Mouse (Mus musculus): ENCODE data around the gene Gp1ba. TPM values are rescaled to one million over a fixed set of nuclear protein-coding genes. Genes with fewer than 3 reads are reported as not detected.
A peak's percentile ranks its signal among the peaks of the same experiment; 100 is the strongest.

Gene Gp1ba
- total and polyA plus RNA-seq, 2 experiments from 2014 or later: 0.16 TPM; not detected in 1

GRCm38 (mm10) chr11:70644564-70645103 is 5.7 kb downstream of the Gp1ba start:
- H3K9me3 ChIP-seq (ENCODE audit: low read length): no peaks in the 10 kb centered on the region
- no peaks in the 10 kb centered on the region for H3K27me3 ChIP-seq (ENCODE audit: insufficient read depth, low read length)
- H3K4me1 ChIP-seq (ENCODE audit: insufficient read depth, low read length): peaks cover 10% of the 10 kb centered on the region; the same call in 1 of the 2 replicates
- no peak overlapping the region for H3K9ac ChIP-seq (replicated peaks; ENCODE audit: low read length, poor library complexity, severe bottlenecking)
- H3K27ac ChIP-seq (ENCODE audit: low read depth, low read length): no peak overlapping the region
- 96% methylated on average over 8 of the region's 8 CpGs for WGBS
- no peak overlapping the region for H3K4me3 ChIP-seq (ENCODE audit: low read depth, low read length)
- peaks cover 22% of the 10 kb centered on the region for H3K36me3 ChIP-seq (ENCODE audit: insufficient read depth, low read length)
- no peak for TF ChIP-seq CTCF (IDR thresholded peaks at IDR 0.05)
- DNase-seq (ENCODE audit: low spot score) (no peak), ATAC-seq (ENCODE audit: low FRiP score) (no peak)
- H3K4me2 ChIP-seq (ENCODE audit: low read depth, low read length, poor library complexity, severe bottlenecking): no peak overlapping the region

GRCm38 (mm10) chr11:70645461-70646258 is 6.7 kb downstream of the Gp1ba start:
- H3K27me3 ChIP-seq (ENCODE audit: insufficient read depth, low read length): no peaks in the 10 kb centered on the region
- H3K27ac ChIP-seq (ENCODE audit: low read depth, low read length): peak overlapping the region; percentile 93
- peak overlapping the region; percentile 87; the same call in 1 of the 2 replicates for H3K9ac ChIP-seq (replicated peaks; ENCODE audit: low read length, poor library complexity, severe bottlenecking)
- ATAC-seq (ENCODE audit: low FRiP score): no peak
- H3K36me3 ChIP-seq (ENCODE audit: insufficient read depth, low read length): peaks cover 30% of the 10 kb centered on the region
- no peak for TF ChIP-seq CTCF (IDR thresholded peaks at IDR 0.05)
- H3K9me3 ChIP-seq (ENCODE audit: low read length): no peaks in the 10 kb centered on the region
- 91% methylated on average over 12 of the region's 12 CpGs for WGBS
- H3K4me2 ChIP-seq (ENCODE audit: low read depth, low read length, poor library complexity, severe bottlenecking): peak overlapping the region; percentile 71
- H3K4me1 ChIP-seq (ENCODE audit: insufficient read depth, low read length): peaks cover 10% of the 10 kb centered on the region; the same call in 1 of the 2 replicates
- H3K4me3 ChIP-seq (ENCODE audit: low read depth, low read length): peak overlapping the region; percentile 79
- DNase-seq (ENCODE audit: low spot score): no peak

DNA sequence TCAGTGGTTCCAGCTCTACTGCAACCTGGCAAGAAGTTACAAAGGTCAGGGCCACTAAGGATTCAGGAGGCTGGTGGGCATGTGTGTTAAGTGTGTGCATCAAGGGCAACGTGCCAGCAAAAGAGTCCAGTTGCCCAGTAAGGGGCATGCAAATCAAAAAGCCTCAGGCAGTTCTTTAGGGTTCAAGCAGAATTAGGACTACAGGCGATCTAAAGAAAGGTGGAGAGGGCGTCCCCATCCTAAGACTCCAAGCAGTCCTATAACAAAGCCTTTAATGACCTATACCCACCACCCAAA is 7.3 kb downstream of the Gp1ba start:
- ATAC-seq (ENCODE audit: low FRiP score): 0 out of 2 replicates have a peak, but pooled peaks have one; percentile 1
- Histone ChIP-seq H3K4me3 (ENCODE audit: low read depth, low read length) (peak overlapping the region; percentile 79), H3K9me3 (ENCODE audit: low read length) (no peaks in the 10 kb centered on the region), H3K27ac (ENCODE audit: low read depth, low read length) (peak overlapping the region; percentile 93), H3K27me3 (ENCODE audit: insufficient read depth, low read length) (no peaks in the 10 kb centered on the region), H3K36me3 (ENCODE audit: insufficient read depth, low read length) (peaks cover 36% of the 10 kb centered on the region), H3K9ac (replicated peaks; ENCODE audit: low read length, poor library complexity, severe bottlenecking) (peak overlapping the region; percentile 87), H3K4me1 (ENCODE audit: insufficient read depth, low read length) (peaks cover 10% of the 10 kb centered on the region; the same call in 1 of the 2 replicates), H3K4me2 (ENCODE audit: low read depth, low read length, poor library complexity, severe bottlenecking) (peak overlapping the region; percentile 71)
- no peak for TF ChIP-seq CTCF (IDR thresholded peaks at IDR 0.05)
- WGBS: 16% methylated on average over 3 of the region's 3 CpGs
- DNase-seq (ENCODE audit: low spot score): no peak

GRCm38 (mm10) chr11:70646691-70647650 is 8.0 kb downstream of the Gp1ba start, which contains the start of the genes Rnf167 and Slc25a11:
Rnf167 (plus strand) TSS chr11:70647235.
Slc25a11 (minus strand) TSS chr11:70647479.
- H3K27ac ChIP-seq (ENCODE audit: low read depth, low read length): peak within 1 kb of the TSS; percentile 93
- H3K4me3 ChIP-seq (ENCODE audit: low read depth, low read length): peak within 1 kb of the TSS; percentile 79
- peak within 1 kb of the TSS; percentile 100 for H3K4me2 ChIP-seq (ENCODE audit: low read depth, low read length, poor library complexity, severe bottlenecking)
- H3K27me3 ChIP-seq (ENCODE audit: insufficient read depth, low read length): no peaks in the 10 kb centered on the region
- H3K9ac ChIP-seq (replicated peaks; ENCODE audit: low read length, poor library complexity, severe bottlenecking): peak within 1 kb of the TSS; percentile 87
- peaks cover 10% of the 10 kb centered on the region; the same call in 1 of the 2 replicates for H3K4me1 ChIP-seq (ENCODE audit: insufficient read depth, low read length)
- DNase-seq (ENCODE audit: low spot score): peak; percentile 100
- peak; percentile 42 for TF ChIP-seq CTCF (IDR thresholded peaks at IDR 0.05)
- H3K9me3 ChIP-seq (ENCODE audit: low read length): no peaks in the 10 kb centered on the region
- WGBS: under 1% methylated on average over 62 of the region's 63 CpGs
- peaks cover 39% of the 10 kb centered on the region for H3K36me3 ChIP-seq (ENCODE audit: insufficient read depth, low read length)
- peak; percentile 93 for ATAC-seq (ENCODE audit: low FRiP score)

GRCm38 (mm10) chr11:70647716-70648420 is 8.9 kb downstream of the Gp1ba start:
- H3K27ac ChIP-seq (ENCODE audit: low read depth, low read length): peak overlapping the region; percentile 90
- no peaks in the 10 kb centered on the region for H3K9me3 ChIP-seq (ENCODE audit: low read length)
- H3K27me3 ChIP-seq (ENCODE audit: insufficient read depth, low read length): no peaks in the 10 kb centered on the region
- 4% methylated on average over 28 of the region's 28 CpGs for WGBS
- ATAC-seq (ENCODE audit: low FRiP score) (no peak), DNase-seq (ENCODE audit: low spot score) (no peak)
- peak overlapping the region; percentile 79 for H3K4me3 ChIP-seq (ENCODE audit: low read depth, low read length)
- H3K4me2 ChIP-seq (ENCODE audit: low read depth, low read length, poor library complexity, severe bottlenecking): peak overlapping the region; percentile 100
- TF ChIP-seq CTCF (IDR thresholded peaks at IDR 0.05): no peak
- peak overlapping the region; percentile 83 for H3K9ac ChIP-seq (replicated peaks; ENCODE audit: low read length, poor library complexity, severe bottlenecking)
- peaks cover 39% of the 10 kb centered on the region for H3K36me3 ChIP-seq (ENCODE audit: insufficient read depth, low read length)
- H3K4me1 ChIP-seq (ENCODE audit: insufficient read depth, low read length): peaks cover 12% of the 10 kb centered on the region
